In the genomic region with DNA sequence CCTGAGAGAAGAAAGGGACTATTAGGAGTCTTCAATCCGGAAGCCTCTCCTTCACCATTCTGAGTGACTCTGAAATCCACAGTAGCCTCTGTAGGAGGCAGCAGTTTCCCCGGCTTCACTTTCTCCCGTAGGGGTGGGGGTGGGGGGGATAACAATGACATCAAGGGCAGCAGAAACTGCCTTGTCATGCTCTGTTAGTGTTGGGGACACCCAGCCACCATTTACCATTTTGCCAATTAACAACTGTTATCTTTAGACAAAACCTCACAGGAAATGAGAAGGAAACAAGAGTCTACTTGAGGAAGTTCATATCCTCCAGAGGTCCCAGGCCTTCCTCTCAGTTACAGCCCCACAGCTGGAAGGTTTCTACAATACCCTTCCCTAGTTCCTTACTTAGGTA, we compare ENCODE assay signal across 18 mouse cellular contexts.
A peak's percentile ranks its signal among the peaks of the same experiment; 100 is the strongest.
DNase-seq lines count a peak whose midpoint lies in the region; ATAC-seq lines count a peak whose summit lies in the region.
"Had no signal": no experiment of that assay in that cellular context is flagged by ENCODE, and none has a peak within 500 bp of the region (broad histone marks: within the 10 kb centered on the region; RNA-seq: fewer than 3 reads in every experiment).

No protein-coding gene starts in this region.

- peaks cover 97% of the 10 kb centered on the region for H3K36me3 ChIP-seq in forebrain, embryonic 10.5 days (replicated peaks)
- peaks cover 7% of the 10 kb centered on the region; the same call in 1 of the 2 replicates for H3K36me3 ChIP-seq in forebrain, embryonic 15.5 days
- peaks cover 24% of the 10 kb centered on the region for H3K36me3 ChIP-seq in midbrain, embryonic 14.5 days (ENCODE audit: control insufficient read depth, insufficient read depth, low read length)

- H3K4me2 ChIP-seq in forebrain, embryonic 15.5 days (replicated peaks) = no peak overlapping the region
- H3K4me2 ChIP-seq in midbrain, embryonic 14.5 days (ENCODE audit: low read length) = no peak overlapping the region
- H3K4me2 ChIP-seq: stomach, embryonic 15.5 days had no signal

- no peak for DNase-seq in forebrain, embryonic 10.5 days (ENCODE audit: extremely low spot score, low spot score)
- DNase-seq in MEL-GATA-1-ER (ENCODE audit: extremely low read depth, low read depth) = peak; percentile 75
- DNase-seq in urinary bladder, postnatal 4 days (ENCODE audit: low spot score in 2 of 2) = no peak
- no peak for DNase-seq in testis, postnatal 10 days (ENCODE audit: low spot score)
- DNase-seq in midbrain, embryonic 14.5 days = no peak
- DNase-seq: adrenal gland, postnatal 36 days; cerebellum, adult 9-11 months; kidney, adult 8-10 months; lung, postnatal 36 days; spleen, adult 18-20 months had no signal

- no peak for ATAC-seq in forebrain, embryonic 15.5 days (replicated peaks)
- ATAC-seq in hematopoietic stem cell, adult 5-6 weeks (replicated peaks in 1 of 2; ENCODE audit: insufficient read depth in 1 of 2, low FRiP score in 2 of 2, low TSS enrichment in 1 of 2, low read depth in 1 of 2, poor library complexity in 2 of 2, severe bottlenecking in 2 of 2) = peak; percentile 70
- peak; percentile 81 for ATAC-seq in megakaryocyte progenitor cell, adult 5-6 weeks (replicated peaks; ENCODE audit: poor library complexity)
- no peak for ATAC-seq in midbrain, embryonic 14.5 days (ENCODE audit: low FRiP score, low TSS enrichment)
- ATAC-seq: activated CD4-positive, CD25-positive, alpha-beta regulatory T cell, adult 4 months; forebrain, embryonic 14.5 days; inflammation-experienced regulatory T-cells, adult 6 months had no signal

- WGBS in forebrain, embryonic 10.5 days = 67% methylated on average over 3 of the region's 3 CpGs
- WGBS in forebrain, embryonic 15.5 days = 61% methylated on average over 3 of the region's 3 CpGs
- WGBS in midbrain, embryonic 14.5 days = 38% methylated on average over 3 of the region's 3 CpGs

- H3K9ac ChIP-seq in forebrain, embryonic 15.5 days (replicated peaks) = no peak overlapping the region
- H3K9ac ChIP-seq in midbrain, embryonic 14.5 days (replicated peaks; ENCODE audit: low read length) = no peak overlapping the region
- H3K9ac ChIP-seq: stomach, embryonic 15.5 days had no signal

- no peaks in the 10 kb centered on the region for H3K27me3 ChIP-seq in forebrain, embryonic 10.5 days (ENCODE audit: poor library complexity, severe bottlenecking)
- no peaks in the 10 kb centered on the region for H3K27me3 ChIP-seq in forebrain, embryonic 15.5 days
- H3K27me3 ChIP-seq in midbrain, embryonic 14.5 days (ENCODE audit: control insufficient read depth, insufficient read depth, low read length) = no peaks in the 10 kb centered on the region
- H3K27me3 ChIP-seq: stomach, embryonic 15.5 days had no signal

- no peak overlapping the region for H3K4me3 ChIP-seq in forebrain, embryonic 10.5 days
- no peak overlapping the region for H3K4me3 ChIP-seq in forebrain, embryonic 15.5 days
- no peak overlapping the region for H3K4me3 ChIP-seq in midbrain, embryonic 14.5 days (replicated peaks; ENCODE audit: low read depth, low read length)
- H3K4me3 ChIP-seq: hindbrain, embryonic 10.5 days; stomach, embryonic 15.5 days had no signal

- peaks cover 16% of the 10 kb centered on the region; the same call in 1 of the 2 replicates for H3K4me1 ChIP-seq in forebrain, embryonic 10.5 days
- peaks cover 11% of the 10 kb centered on the region; the same call in 1 of the 2 replicates for H3K4me1 ChIP-seq in forebrain, embryonic 15.5 days
- H3K4me1 ChIP-seq in midbrain, embryonic 14.5 days (ENCODE audit: control insufficient read depth, insufficient read depth, low read length) = no peaks in the 10 kb centered on the region
- H3K4me1 ChIP-seq: hindbrain, embryonic 10.5 days; stomach, embryonic 15.5 days had no signal

- H3K27ac ChIP-seq in forebrain, embryonic 10.5 days = peak overlapping the region; percentile 31; the same call in 1 of the 2 replicates
- no peak overlapping the region for H3K27ac ChIP-seq in forebrain, embryonic 15.5 days (replicated peaks)
- no peak overlapping the region for H3K27ac ChIP-seq in midbrain, embryonic 14.5 days (replicated peaks; ENCODE audit: low read depth, low read length)
- H3K27ac ChIP-seq: hindbrain, embryonic 10.5 days; stomach, embryonic 15.5 days had no signal

- no peaks in the 10 kb centered on the region for H3K9me3 ChIP-seq in forebrain, embryonic 10.5 days
- H3K9me3 ChIP-seq in forebrain, embryonic 15.5 days = no peaks in the 10 kb centered on the region
- H3K9me3 ChIP-seq in midbrain, embryonic 14.5 days (ENCODE audit: control insufficient read depth, low read length) = no peaks in the 10 kb centered on the region
- H3K9me3 ChIP-seq: hindbrain, embryonic 10.5 days; stomach, embryonic 15.5 days had no signal

Comparison
In these comparisons a context has a peak if more than half of its experiments do, and no peak if none do; other contexts are left out.
1. ATAC-seq: peak in hematopoietic stem cell, adult 5-6 weeks (2 of 2) and megakaryocyte progenitor cell, adult 5-6 weeks (single experiment); none in forebrain, embryonic 15.5 days (single experiment) and midbrain, embryonic 14.5 days (single experiment).